Mouse (Mus musculus): ENCODE results near the gene Nlk.
"Not testable (repeated sequence)": the region's sequence is repeated elsewhere in the genome, so short reads cannot be mapped to it uniquely, and the experiment has no call there.

Gene Nlk

GRCm38 (mm10) chr11:78540358-78540757, 156.8 kb downstream of the Nlk start:
- no peak for DNase-seq

GRCm38 (mm10) chr11:78536690-78537084, 160.5 kb downstream of the Nlk start:
- DNase-seq, result no peak

- DNase-seq, result peak; percentile 96
Observed at GRCm38 (mm10) chr11:78536080-78536689, 161.0 kb downstream of the Nlk start, which contains the start of the genes Tnfaip1 and Ift20. Gene Tnfaip1 (minus strand): TSS chr11:78536332. Gene Ift20 (plus strand): TSS chr11:78536361.

GRCm38 (mm10) chr11:78535376-78536079, 161.6 kb downstream of the Nlk start:
- DNase-seq, result no peak

GRCm38 (mm10) chr11:78534516-78534915, 162.7 kb downstream of the Nlk start:
- no peak for DNase-seq

- not testable (repeated sequence) for DNase-seq
Observed at GRCm38 (mm10) chr11:78531515-78531914, 165.7 kb downstream of the Nlk start.

- no peak for DNase-seq
Observed at GRCm38 (mm10) chr11:78531046-78531445, 166.1 kb downstream of the Nlk start.

- no peak for DNase-seq
Observed at GRCm38 (mm10) chr11:78530001-78530400, 167.2 kb downstream of the Nlk start.

GRCm38 (mm10) chr11:78528714-78529113, 168.5 kb downstream of the Nlk start:
- DNase-seq, result no peak

- DNase-seq, result no peak
Observed at GRCm38 (mm10) chr11:78524838-78525237, 172.3 kb downstream of the Nlk start.

- no peak for DNase-seq
Observed at GRCm38 (mm10) chr11:78523241-78523955, 173.8 kb downstream of the Nlk start.

- no peak for DNase-seq
Observed at GRCm38 (mm10) chr11:78522481-78522997, 174.6 kb downstream of the Nlk start.

GRCm38 (mm10) chr11:78521880-78522279, 175.3 kb downstream of the Nlk start:
- DNase-seq, result no peak

- DNase-seq, result no peak
Observed at GRCm38 (mm10) chr11:78518931-78519330, 178.2 kb downstream of the Nlk start.

Measured in cerebellum, adult 8-10 months (tissue).